Mouse (Mus musculus) CH12.LX (cell line): ENCODE data around the gene Cyp2d11. TPM values are rescaled to one million over a fixed set of nuclear protein-coding genes. Genes with fewer than 3 reads are reported as not detected.

ENCODE experiments used
- DNase-seq: peaks from one replicate; pipeline ENCODE4 v3.0.0-alpha.2; 2013; ENCODE audit errors: extremely low read depth
- H3K27ac ChIP-seq: 2 replicates; pipeline ENCODE4 v1.5.1; 2012; ENCODE audit warnings: low read depth, mild to moderate bottlenecking, control low read depth, moderate library complexity; ENCODE audit not compliant: insufficient read depth
- H3K27me3 ChIP-seq: replicated peaks from 2 replicates; pipeline ENCODE3; 2012; ENCODE audit warnings: inconsistent platforms
- H3K36me3 ChIP-seq, 2 experiments: replicated peaks in 1 of 2; 2 replicates each; pipeline versions ENCODE3 to v1.6.1; 2012; ENCODE audit warnings: inconsistent platforms in 1 of 2, low read length in 1 of 2, mild to moderate bottlenecking in 1 of 2, mixed read lengths in 1 of 2, moderate library complexity in 1 of 2; ENCODE audit not compliant: control insufficient read depth in 1 of 2, insufficient read depth in 1 of 2
- H3K4me1 ChIP-seq, 2 experiments: 2 replicates each; pipeline ENCODE4 v1.6.1; 2012; ENCODE audit warnings: inconsistent platforms in 1 of 2, moderate library complexity in 1 of 2; ENCODE audit not compliant: insufficient read depth in 2 of 2, control insufficient read depth in 1 of 2
- H3K4me2 ChIP-seq: 2 replicates; pipeline ENCODE4 v1.6.1; 2012; ENCODE audit warnings: low read depth, mild to moderate bottlenecking, control low read depth; ENCODE audit not compliant: poor library complexity, insufficient read depth, severe bottlenecking
- H3K4me3 ChIP-seq, 3 experiments: fragments of 150-350 bp in 1 of 3; sonication (generic) in 1 of 3; replicated peaks in 1 of 3; 2 replicates each; pipeline versions ENCODE3 to v1.5.1; 2011 to 2012; ENCODE audit warnings: low read depth in 2 of 3, low read length in 2 of 3, mild to moderate bottlenecking in 2 of 3, moderate library complexity in 2 of 3, control low read depth in 1 of 3, improper control_type of control experiment in 1 of 3, inconsistent platforms in 1 of 3, mixed read lengths in 1 of 3; ENCODE audit not compliant: poor library complexity in 1 of 3
- H3K79me2 ChIP-seq: replicated peaks from 2 replicates; pipeline ENCODE4 v1.6.1; 2012; ENCODE audit warnings: mild to moderate bottlenecking, moderate library complexity; ENCODE audit not compliant: control insufficient read depth, poor library complexity, insufficient read depth, severe bottlenecking; ENCODE audit errors: extremely low read depth
- H3K9ac ChIP-seq: 2 replicates; pipeline ENCODE4 v1.6.1; 2012; ENCODE audit warnings: low read depth, mild to moderate bottlenecking, control low read depth, moderate library complexity; ENCODE audit not compliant: insufficient read depth
- H3K9me3 ChIP-seq: replicated peaks from 2 replicates; pipeline ENCODE3; 2012; ENCODE audit warnings: low read length, inconsistent platforms, mixed read lengths
- CHD1 ChIP-seq: IDR thresholded peaks from 2 replicates; pipeline ENCODE4 v1.6.1; 2012; ENCODE audit warnings: low read depth, low read length, improper control_type of control experiment, inconsistent platforms
- CTCF ChIP-seq, 2 experiments: IDR thresholded peaks in 1 of 2; conservative IDR thresholded peaks in 1 of 2; 2 replicates each; pipeline ENCODE4 v1.5.1; 2011 to 2012; ENCODE audit warnings: low read depth in 2 of 2, low read length in 2 of 2, improper control_type of control experiment in 1 of 2, inconsistent platforms in 1 of 2, mild to moderate bottlenecking in 1 of 2, moderate library complexity in 1 of 2
- E2F4 ChIP-seq: IDR thresholded peaks from 2 replicates; pipeline ENCODE4 v1.6.1; 2011; ENCODE audit warnings: low read depth, low read length, improper control_type of control experiment; ENCODE audit not compliant: insufficient replicate concordance
- ETS1 ChIP-seq: conservative IDR thresholded peaks from 2 replicates; pipeline ENCODE4 v1.6.1; 2012; ENCODE audit warnings: low read depth, mild to moderate bottlenecking, inconsistent platforms, low read length, improper control_type of control experiment, moderate library complexity
- GABPA ChIP-seq: IDR thresholded peaks from 2 replicates; pipeline ENCODE4 v1.6.1; 2012; ENCODE audit warnings: low read depth, low read length, improper control_type of control experiment, inconsistent platforms; ENCODE audit not compliant: insufficient replicate concordance
- HCFC1 ChIP-seq: IDR thresholded peaks from 2 replicates; pipeline ENCODE4 v1.6.1; 2012; ENCODE audit warnings: low read depth, mild to moderate bottlenecking, inconsistent platforms, low read length, improper control_type of control experiment
- IRF4 ChIP-seq: IDR thresholded peaks from 2 replicates; pipeline ENCODE4 v1.6.1; 2014; ENCODE audit warnings: low read depth, mild to moderate bottlenecking, inconsistent platforms, low read length, improper control_type of control experiment
- JUN ChIP-seq: IDR thresholded peaks from 2 replicates; pipeline ENCODE4 v1.6.1; 2011; ENCODE audit warnings: low read depth, mild to moderate bottlenecking, low read length, improper control_type of control experiment, moderate library complexity; ENCODE audit not compliant: insufficient read depth
- JUND ChIP-seq: conservative IDR thresholded peaks from 2 replicates; pipeline ENCODE4 v1.6.1; 2011; ENCODE audit warnings: low read depth, low read length, improper control_type of control experiment
- KAT2A ChIP-seq: IDR thresholded peaks from 2 replicates; pipeline ENCODE4 v1.6.1; 2012; ENCODE audit warnings: low read length, improper control_type of control experiment, inconsistent platforms; ENCODE audit not compliant: insufficient replicate concordance
- MAFK ChIP-seq: IDR thresholded peaks from 2 replicates; pipeline ENCODE4 v1.6.1; 2011; ENCODE audit warnings: low read length, improper control_type of control experiment; ENCODE audit not compliant: insufficient replicate concordance
- MEF2A ChIP-seq: IDR thresholded peaks from 2 replicates; pipeline ENCODE4 v1.6.1; 2014; ENCODE audit warnings: low read depth, mild to moderate bottlenecking, inconsistent platforms, low read length, improper control_type of control experiment, borderline replicate concordance
- MXI1 ChIP-seq: IDR thresholded peaks from 2 replicates; pipeline ENCODE4 v1.6.1; 2011; ENCODE audit warnings: mild to moderate bottlenecking, low read depth, low read length, improper control_type of control experiment
- MYC ChIP-seq: IDR thresholded peaks from 2 replicates; pipeline ENCODE4 v1.6.1; 2011; ENCODE audit warnings: low read depth, mild to moderate bottlenecking, improper control_type of control experiment, low read length
- NRF1 ChIP-seq: IDR thresholded peaks from 2 replicates; pipeline ENCODE4 v1.6.1; 2014; ENCODE audit warnings: low read depth, mild to moderate bottlenecking, inconsistent platforms, low read length, improper control_type of control experiment, moderate library complexity
- POLR2AphosphoS2 ChIP-seq: IDR thresholded peaks from 2 replicates; pipeline ENCODE4 v1.6.1; 2011; ENCODE audit warnings: low read depth, low read length, improper control_type of control experiment
- RAD21 ChIP-seq: IDR thresholded peaks from 2 replicates; pipeline ENCODE4 v1.6.1; 2011; ENCODE audit warnings: low read depth, mild to moderate bottlenecking, low read length, improper control_type of control experiment, moderate library complexity
- RCOR1 ChIP-seq: conservative IDR thresholded peaks from 2 replicates; pipeline ENCODE4 v1.6.1; 2012; ENCODE audit warnings: low read depth, mild to moderate bottlenecking, inconsistent platforms, low read length, improper control_type of control experiment
- SIN3A ChIP-seq: IDR thresholded peaks from 2 replicates; pipeline ENCODE4 v1.6.1; 2012; ENCODE audit warnings: low read length, improper control_type of control experiment, inconsistent platforms
- TBP ChIP-seq: conservative IDR thresholded peaks from 2 replicates; pipeline ENCODE4 v1.6.1; 2011; ENCODE audit warnings: low read depth, low read length, improper control_type of control experiment
- TCF12 ChIP-seq: IDR thresholded peaks from 2 replicates; pipeline ENCODE4 v1.6.1; 2014; ENCODE audit warnings: low read depth, mild to moderate bottlenecking, inconsistent platforms, low read length, improper control_type of control experiment
- UBTF ChIP-seq: IDR thresholded peaks from 2 replicates; pipeline ENCODE4 v1.6.1; 2012; ENCODE audit warnings: low read depth, mild to moderate bottlenecking, inconsistent platforms, low read length, improper control_type of control experiment, moderate library complexity
- USF1 ChIP-seq: IDR thresholded peaks from 2 replicates; pipeline ENCODE4 v1.6.1; 2014; ENCODE audit warnings: low read depth, mild to moderate bottlenecking, inconsistent platforms, low read length, improper control_type of control experiment
- USF2 ChIP-seq: conservative IDR thresholded peaks from 2 replicates; pipeline ENCODE4 v1.6.1; 2011; ENCODE audit warnings: low read depth, low read length, improper control_type of control experiment
- ZKSCAN1 ChIP-seq: IDR thresholded peaks from 2 replicates; pipeline ENCODE4 v1.6.1; 2012; ENCODE audit warnings: low read depth, inconsistent platforms, low read length, improper control_type of control experiment, borderline replicate concordance
- ZMIZ1 ChIP-seq: IDR thresholded peaks from 2 replicates; pipeline ENCODE4 v1.6.1; 2012; ENCODE audit warnings: low read depth, mild to moderate bottlenecking, inconsistent platforms, low read length, improper control_type of control experiment
- dilution Hi-C: fragments of 300-500 bp; cut with MboI; formaldehyde crosslinking; loops from 2 replicates; pipeline ENCODE4 v1.14.3; 2020; ENCODE audit warnings: low sequenced_read_pairs; ENCODE audit not compliant: extremely low pct_unique_long_range_greater_than_20kb, extremely low pct_ligation_motif_present
- in situ Hi-C: fragments of 300-500 bp; cut with MboI; formaldehyde crosslinking; loops from 3 replicates; pipeline ENCODE4 v1.14.3; 2019; ENCODE audit warnings: low sequenced_read_pairs, low pct_ligation_motif_present, low pct_unique_long_range_greater_than_20kb, mixed read lengths
- polyA plus RNA-seq: library from polyadenylated mRNA; unstranded; fragments of >175 nt; gene quantifications from 2 replicates; pipeline ENCODE4 v1.2.1, GENCODE M21; 2012; ENCODE audit warnings: low read depth; ENCODE audit not compliant: insufficient read length
- total RNA-seq, 2 experiments: library from RNA; depleted of rRNA; stranded (reverse); fragments of 300-350 nt in 1 of 2; fragments of >200 nt in 1 of 2; gene quantifications; 2 replicates each; pipeline ENCODE4 v1.2.3; 2012 to 2014

Cyp2d11 gene
- total and polyA plus RNA-seq, 3 experiments = not detected

DNA sequence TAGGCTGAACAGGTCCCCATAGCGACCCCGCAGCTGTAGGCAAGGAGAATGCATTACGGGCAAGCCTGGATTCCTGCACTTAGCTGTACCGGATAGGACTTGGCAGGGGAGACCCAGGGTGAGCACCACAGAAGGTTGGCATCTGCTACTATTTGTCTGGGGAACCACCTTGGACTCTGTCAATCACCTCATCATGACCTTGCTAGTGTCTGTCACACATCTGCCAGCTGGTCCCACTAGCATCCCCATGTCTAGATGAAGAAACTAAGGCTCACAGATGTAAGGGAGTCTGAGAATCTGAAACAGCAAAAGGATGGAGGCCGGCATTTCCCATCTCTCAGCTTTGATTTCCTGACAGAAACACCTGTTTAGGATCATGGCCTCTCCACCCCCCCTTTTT, 19.4 kb downstream of the Cyp2d11 start:
- in situ Hi-C loops (no loop called here), dilution Hi-C loops (no loop called here)
- peaks cover 0 to 9% of the 10 kb centered on the region in 2 experiments; a peak in 2 of 4 replicates for H3K4me1 ChIP-seq
- no peak overlapping the region for H3K27ac ChIP-seq
- no peak for DNase-seq
- no peak overlapping the region for H3K9ac ChIP-seq
- H3K4me3 ChIP-seq = no peak overlapping the region
- H3K9me3 ChIP-seq = no peaks in the 10 kb centered on the region
- no peaks in the 10 kb centered on the region for H3K36me3 ChIP-seq
- no peaks in the 10 kb centered on the region for H3K79me2 ChIP-seq
- H3K27me3 ChIP-seq = peaks cover 81% of the 10 kb centered on the region
- no peak overlapping the region for H3K4me2 ChIP-seq
- TF ChIP-seq NRF1 (no peak), CTCF (conservative IDR thresholded peaks at IDR 0.05 in 1 of 2, IDR thresholded peaks at IDR 0.05 in 1 of 2; ENCODE audit: low read depth in 2 of 2, low read length in 2 of 2) (no peak), ZKSCAN1 (no peak)

DNA sequence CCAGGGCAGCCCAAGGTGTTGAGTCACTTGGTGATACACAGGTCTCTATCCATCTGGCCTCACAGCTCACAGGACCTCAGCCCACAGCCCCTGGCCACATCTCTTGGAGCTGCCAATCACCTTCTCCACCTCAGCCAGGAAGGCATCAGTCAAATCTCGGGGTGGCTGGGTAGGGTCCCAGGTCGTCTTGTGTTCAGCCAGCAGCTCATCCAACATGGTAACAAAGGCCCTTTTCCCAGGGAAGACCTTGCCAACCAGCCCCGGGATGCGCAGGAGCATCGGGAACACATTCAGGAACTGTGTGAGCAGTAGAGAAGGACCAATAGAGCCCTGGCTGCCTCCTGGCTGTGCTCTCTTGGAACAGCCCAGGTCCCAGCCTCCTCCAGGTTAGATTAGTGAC, 20.8 kb downstream of the Cyp2d11 start:
- H3K9me3 ChIP-seq = no peaks in the 10 kb centered on the region
- H3K4me3 ChIP-seq = no peak overlapping the region
- peaks cover 0 to 8% of the 10 kb centered on the region in 2 experiments; a peak in 2 of 4 replicates for H3K4me1 ChIP-seq
- no peaks in the 10 kb centered on the region for H3K36me3 ChIP-seq
- H3K9ac ChIP-seq = no peak overlapping the region
- H3K79me2 ChIP-seq = no peaks in the 10 kb centered on the region
- TF ChIP-seq ETS1 = no peak
- no peak for TF ChIP-seq ZMIZ1
- no peak for TF ChIP-seq UBTF
- TF ChIP-seq E2F4 = no peak
- no peak for TF ChIP-seq CHD1
- TF ChIP-seq MAFK = no peak
- no peak for TF ChIP-seq TBP
- TF ChIP-seq JUN = no peak
- TF ChIP-seq TCF12 = no peak
- TF ChIP-seq CTCF (conservative IDR thresholded peaks at IDR 0.05 in 1 of 2, IDR thresholded peaks at IDR 0.05 in 1 of 2; ENCODE audit: low read depth in 2 of 2, low read length in 2 of 2) = no peak
- no peak for TF ChIP-seq MEF2A
- TF ChIP-seq USF1 = no peak
- TF ChIP-seq, all 38 proteins: peak for 0
- Histone ChIP-seq H3K4me2 (no peak overlapping the region), H3K27ac (no peak overlapping the region), H3K27me3 (peaks cover 69% of the 10 kb centered on the region)
- dilution Hi-C loops = no loop called here
- DNase-seq = no peak
- in situ Hi-C loops = no loop called here

DNA sequence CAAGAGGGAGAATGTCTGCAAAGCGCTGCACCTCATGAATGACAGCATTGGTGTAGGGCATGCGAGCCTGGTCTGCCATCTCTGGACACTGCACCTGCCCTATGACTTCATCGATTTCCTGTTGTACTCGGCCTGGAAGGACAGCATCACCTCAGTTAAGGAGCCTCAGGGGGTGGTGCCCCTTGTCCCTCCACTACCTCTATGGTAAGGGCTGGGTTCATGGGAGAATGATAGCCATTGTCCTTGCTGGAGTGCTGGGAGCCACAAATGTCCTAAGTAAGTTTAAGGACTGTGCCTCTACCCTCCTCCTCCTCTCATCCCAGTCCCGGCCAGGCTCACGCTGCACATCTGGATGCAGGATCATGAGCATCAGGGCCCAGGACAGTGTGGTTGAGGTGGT, 21.4 kb downstream of the Cyp2d11 start:
- dilution Hi-C loops = no loop called here
- no peak for TF ChIP-seq MEF2A
- TF ChIP-seq HCFC1 = no peak
- TF ChIP-seq GABPA = no peak
- TF ChIP-seq MXI1 = no peak
- no peak for TF ChIP-seq RAD21
- no peak for TF ChIP-seq IRF4
- no peak for TF ChIP-seq POLR2AphosphoS2
- no peak for TF ChIP-seq RCOR1
- no peak for TF ChIP-seq USF2
- TF ChIP-seq MYC = no peak
- TF ChIP-seq KAT2A = no peak
- no peak for TF ChIP-seq UBTF
- no peak for TF ChIP-seq CHD1
- no peak for TF ChIP-seq JUND
- no peak for TF ChIP-seq SIN3A
- no peak for TF ChIP-seq ETS1

More for the DNA sequence above, 21.4 kb downstream of the Cyp2d11 start:
- in situ Hi-C loops = no loop called here
- no peaks in the 10 kb centered on the region for H3K9me3 ChIP-seq
- no peak overlapping the region for H3K27ac ChIP-seq
- H3K4me1 ChIP-seq = peaks cover 0 to 8% of the 10 kb centered on the region in 2 experiments; a peak in 2 of 4 replicates
- no peak overlapping the region for H3K4me2 ChIP-seq
- no peak overlapping the region for H3K4me3 ChIP-seq
- no peaks in the 10 kb centered on the region for H3K36me3 ChIP-seq
- H3K79me2 ChIP-seq = no peaks in the 10 kb centered on the region
- H3K27me3 ChIP-seq = peaks cover 64% of the 10 kb centered on the region
- no peak overlapping the region for H3K9ac ChIP-seq
- DNase-seq = no peak
